ENCODE assay signal across 11 mouse cellular contexts in the genomic region with DNA sequence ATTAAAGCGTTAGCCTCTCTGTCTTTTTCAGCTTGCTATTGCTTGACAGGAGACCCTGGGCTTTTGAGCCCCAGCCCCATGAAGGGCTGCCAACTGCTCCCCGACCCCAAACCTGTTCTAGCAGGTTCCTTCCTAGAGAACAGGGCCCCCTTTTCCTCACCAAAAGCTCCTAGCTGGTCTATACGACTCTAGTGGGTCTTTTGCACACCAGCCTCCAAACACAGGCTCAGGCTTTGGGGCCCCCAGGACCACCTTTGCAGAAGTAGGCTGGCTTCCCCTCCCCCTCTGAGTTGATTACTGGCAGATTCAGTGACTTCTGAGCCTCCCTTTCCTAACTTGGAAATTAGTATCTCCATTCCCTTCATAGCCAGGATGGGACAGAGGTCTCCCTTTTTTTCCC. TPM values are rescaled to one million over a fixed set of nuclear protein-coding genes. Genes with fewer than 3 reads are reported as not detected.
DNase-seq lines count a peak whose midpoint lies in the region; ATAC-seq and TF ChIP-seq lines count a peak whose summit lies in the region.
"Had no signal": no experiment of that assay in that cellular context is flagged by ENCODE, and none has a peak within 500 bp of the region (broad histone marks: within the 10 kb centered on the region; RNA-seq: fewer than 3 reads in every experiment).

No protein-coding gene starts in this region.

- H3K4me3 ChIP-seq in stomach, embryonic 14.5 days (ENCODE audit: low read depth, low read length) = no peak overlapping the region
- H3K4me3 ChIP-seq in stomach, postnatal 0 days (ENCODE audit: low read depth, low read length) = no peak overlapping the region
- H3K4me3 ChIP-seq in liver, embryonic 13.5 days (replicated peaks) = no peak overlapping the region
- no peak overlapping the region for H3K4me3 ChIP-seq in cerebellum, adult 2 months (replicated peaks; ENCODE audit: insufficient read depth, low read depth, low read length)

- intact Hi-C loops in left cerebral cortex, postnatal 4 days (cut with DNase I) = no loop called here

- H3K4me1 ChIP-seq in stomach, embryonic 14.5 days (ENCODE audit: control insufficient read depth, insufficient read depth, low read length) = peaks cover 12% of the 10 kb centered on the region; the same call in 1 of the 2 replicates
- H3K4me1 ChIP-seq in stomach, postnatal 0 days (replicated peaks; ENCODE audit: control insufficient read depth, insufficient read depth) = peaks cover 4% of the 10 kb centered on the region; the same call in 1 of the 2 replicates
- peaks cover 11% of the 10 kb centered on the region for H3K4me1 ChIP-seq in liver, embryonic 13.5 days (replicated peaks)
- H3K4me1 ChIP-seq in cerebellum, adult 2 months (ENCODE audit: control insufficient read depth, insufficient read depth, low read length) = peaks cover 3% of the 10 kb centered on the region

- TF ChIP-seq POLR2A in cerebellum, adult 2 months (IDR thresholded peaks at IDR 0.05; ENCODE audit: borderline replicate concordance, insufficient read depth, low read length) = no peak

- 0 out of 2 replicates have a peak, but pooled peaks cover 3% of the 10 kb centered on the region for H3K27me3 ChIP-seq in stomach, embryonic 14.5 days (ENCODE audit: control insufficient read depth, insufficient read depth, low read length)
- no peaks in the 10 kb centered on the region for H3K27me3 ChIP-seq in stomach, postnatal 0 days (ENCODE audit: control insufficient read depth, insufficient read depth, low read length)
- H3K27me3 ChIP-seq in liver, embryonic 13.5 days = peaks cover 85% of the 10 kb centered on the region
- no peaks in the 10 kb centered on the region for H3K27me3 ChIP-seq in cerebellum, adult 2 months (ENCODE audit: control insufficient read depth, insufficient read depth, low read length)

- peak; percentile 5 for DNase-seq in embryo, embryonic 11 days
- no peak for DNase-seq in embryo, embryonic 10 days (ENCODE audit: low spot score)
- no peak for DNase-seq in stomach, postnatal 0 days (ENCODE audit: low spot score)
- no peak for DNase-seq in liver, embryonic 13.5 days
- no peak for DNase-seq in cerebellum, adult 2 months
- no peak for DNase-seq in left cerebral cortex, postnatal 4 days
- DNase-seq in urinary bladder, postnatal 14 days (ENCODE audit: low spot score) = no peak
- DNase-seq: heart, adult 18-20 months had no signal

- no peaks in the 10 kb centered on the region for H3K36me3 ChIP-seq in stomach, embryonic 14.5 days (ENCODE audit: control insufficient read depth, insufficient read depth, low read length)
- no peaks in the 10 kb centered on the region for H3K36me3 ChIP-seq in stomach, postnatal 0 days (ENCODE audit: control insufficient read depth, insufficient read depth, low read length)
- no peaks in the 10 kb centered on the region for H3K36me3 ChIP-seq in liver, embryonic 13.5 days

- H3K27ac ChIP-seq in stomach, embryonic 14.5 days (ENCODE audit: low read length) = no peak overlapping the region
- no peak overlapping the region for H3K27ac ChIP-seq in stomach, postnatal 0 days (replicated peaks)
- no peak overlapping the region for H3K27ac ChIP-seq in liver, embryonic 13.5 days
- no peak overlapping the region for H3K27ac ChIP-seq in cerebellum, adult 2 months (ENCODE audit: insufficient read depth, low read length)

- 23% methylated on average over 3 of the region's 3 CpGs for WGBS in stomach, embryonic 14.5 days
- WGBS in stomach, postnatal 0 days = 40% methylated on average over 3 of the region's 3 CpGs
- WGBS in liver, embryonic 13.5 days (ENCODE audit: insufficient replicate concordance) = 27% methylated on average over 3 of the region's 3 CpGs
- WGBS in cerebellum, adult 2 months = 45% methylated on average over 3 of the region's 3 CpGs

- no peaks in the 10 kb centered on the region for H3K9me3 ChIP-seq in stomach, embryonic 14.5 days (ENCODE audit: control insufficient read depth, low read depth, low read length)
- H3K9me3 ChIP-seq in stomach, postnatal 0 days (ENCODE audit: control insufficient read depth, low read length) = no peaks in the 10 kb centered on the region
- no peaks in the 10 kb centered on the region for H3K9me3 ChIP-seq in liver, embryonic 13.5 days (replicated peaks)

- no peak for ATAC-seq in stomach, embryonic 14.5 days (ENCODE audit: insufficient number of reproducible peaks, insufficient read depth, low FRiP score, low read depth)
- ATAC-seq in stomach, postnatal 0 days (ENCODE audit: low FRiP score, low TSS enrichment) = no peak
- no peak for ATAC-seq in liver, embryonic 13.5 days (ENCODE audit: low read depth)

- no peak for TF ChIP-seq CTCF in stomach, postnatal 0 days (IDR thresholded peaks at IDR 0.05; ENCODE audit: low read depth)
- no peak for TF ChIP-seq CTCF in cerebellum, adult 2 months (IDR thresholded peaks at IDR 0.05; ENCODE audit: borderline replicate concordance, insufficient read depth, low read depth, low read length)

- no peak overlapping the region; the same call in 1 of the 2 replicates for H3K9ac ChIP-seq in stomach, embryonic 14.5 days (replicated peaks; ENCODE audit: low read depth, low read length)
- H3K9ac ChIP-seq in stomach, postnatal 0 days (ENCODE audit: low read length) = no peak overlapping the region
- H3K9ac ChIP-seq in liver, embryonic 13.5 days = no peak overlapping the region

- TF ChIP-seq EP300 in stomach, postnatal 0 days (optimal IDR thresholded peaks at IDR 0.05) = no peak

- peak overlapping the region; percentile 93 for H3K4me2 ChIP-seq in stomach, embryonic 14.5 days (replicated peaks; ENCODE audit: low read depth, low read length)
- H3K4me2 ChIP-seq in stomach, postnatal 0 days (replicated peaks; ENCODE audit: low read depth) = no peak overlapping the region; the same call in 1 of the 2 replicates
- H3K4me2 ChIP-seq in liver, embryonic 13.5 days = peak overlapping the region; percentile 63; the same call in 1 of the 2 replicates

RNA-seq across cellular contexts. Expression of a gene that starts 1.4 kb away (rescaled TPM):
- polyA plus RNA-seq in stomach, embryonic 14.5 days (2014; fragmentation: Nextera tagmentation; extraction: Ambion mirVana) = 1.6 and 1.9 TPM in 2 replicates
- polyA plus RNA-seq in stomach, postnatal 0 days (2015; fragmentation: Nextera tagmentation; extraction: Ambion mirVana) = 0.62 and 0.94 TPM in 2 replicates
- 0.13 and 0.28 TPM in 2 replicates for polyA plus RNA-seq in liver, embryonic 13.5 days (2015; fragmentation: Nextera tagmentation; extraction: Ambion mirVana)
- polyA plus RNA-seq in cerebellum, adult 2 months (2012; rRNA removed) = 20.2 and 25.1 TPM in 2 replicates
- 100 to 1,000 TPM; 333 to 354 TPM for total RNA-seq in left cerebral cortex, postnatal 4 days (2021)
- total RNA-seq: heart, adult 18-20 months had no signal

RNA-seq across cellular contexts. Expression of a gene that starts 8.6 kb away (rescaled TPM):
- not detected in 2 replicates for polyA plus RNA-seq in stomach, embryonic 14.5 days (2014; fragmentation: Nextera tagmentation; extraction: Ambion mirVana)
- not detected in 2 replicates for polyA plus RNA-seq in stomach, postnatal 0 days (2015; fragmentation: Nextera tagmentation; extraction: Ambion mirVana)
- not detected in 2 replicates for polyA plus RNA-seq in liver, embryonic 13.5 days (2015; fragmentation: Nextera tagmentation; extraction: Ambion mirVana)
- not detected in 2 replicates for polyA plus RNA-seq in cerebellum, adult 2 months (2012; rRNA removed)
- total RNA-seq in left cerebral cortex, postnatal 4 days (2021) = not detected
- total RNA-seq: heart, adult 18-20 months; megakaryocyte, adult 5-6 weeks had no signal
- polyA plus RNA-seq: large intestine, adult 2 months had no signal

RNA-seq across cellular contexts. Expression of a gene that starts 13.1 kb away (rescaled TPM):
- polyA plus RNA-seq in stomach, embryonic 14.5 days (2014; fragmentation: Nextera tagmentation; extraction: Ambion mirVana) = 18.9 and 21.2 TPM in 2 replicates
- polyA plus RNA-seq in stomach, postnatal 0 days (2015; fragmentation: Nextera tagmentation; extraction: Ambion mirVana) = 4.8 and 5.7 TPM in 2 replicates
- 17.3 and 18.9 TPM in 2 replicates for polyA plus RNA-seq in liver, embryonic 13.5 days (2015; fragmentation: Nextera tagmentation; extraction: Ambion mirVana)
- 1.5 and 2.2 TPM in 2 replicates for polyA plus RNA-seq in cerebellum, adult 2 months (2012; rRNA removed)
- 10 to 100 TPM; 21.2 to 21.3 TPM for total RNA-seq in left cerebral cortex, postnatal 4 days (2021)

RNA-seq across cellular contexts. Expression of a gene that starts 30.2 kb away (rescaled TPM):
- polyA plus RNA-seq in stomach, embryonic 14.5 days (2014; fragmentation: Nextera tagmentation; extraction: Ambion mirVana) = 3.3 and 5.1 TPM in 2 replicates
- polyA plus RNA-seq in stomach, postnatal 0 days (2015; fragmentation: Nextera tagmentation; extraction: Ambion mirVana) = 10.4 and 10.6 TPM in 2 replicates
- 0.68 and 0.71 TPM in 2 replicates for polyA plus RNA-seq in liver, embryonic 13.5 days (2015; fragmentation: Nextera tagmentation; extraction: Ambion mirVana)
- polyA plus RNA-seq in cerebellum, adult 2 months (2012; rRNA removed) = 0.71 and 1.0 TPM in 2 replicates
- 1 to 10 TPM; 2.2 to 3.6 TPM for total RNA-seq in left cerebral cortex, postnatal 4 days (2021)

RNA-seq across cellular contexts. Expression of a gene that starts 38.5 kb away (rescaled TPM):
- 48.7 and 54.0 TPM in 2 replicates for polyA plus RNA-seq in stomach, embryonic 14.5 days (2014; fragmentation: Nextera tagmentation; extraction: Ambion mirVana)
- 24.7 and 28.9 TPM in 2 replicates for polyA plus RNA-seq in stomach, postnatal 0 days (2015; fragmentation: Nextera tagmentation; extraction: Ambion mirVana)
- 56.5 and 56.9 TPM in 2 replicates for polyA plus RNA-seq in liver, embryonic 13.5 days (2015; fragmentation: Nextera tagmentation; extraction: Ambion mirVana)
- 8.0 and 10.0 TPM in 2 replicates for polyA plus RNA-seq in cerebellum, adult 2 months (2012; rRNA removed)
- 1 to 10 TPM; 2.1 to 3.5 TPM for total RNA-seq in left cerebral cortex, postnatal 4 days (2021)
